Mouse (Mus musculus) stomach, postnatal 0 days (tissue): Measurements from ENCODE around the gene Farp1.

Source experiments
- CTCF ChIP-seq: IDR thresholded peaks from 2 replicates; pipeline ENCODE4 v1.5.1; 2016; ENCODE audit warnings: antibody characterized with exemption, low read depth, mild to moderate bottlenecking, moderate library complexity
- EP300 ChIP-seq: optimal IDR thresholded peaks from 2 replicates; pipeline ENCODE3; 2016; ENCODE audit warnings: antibody characterized with exemption

DNA sequence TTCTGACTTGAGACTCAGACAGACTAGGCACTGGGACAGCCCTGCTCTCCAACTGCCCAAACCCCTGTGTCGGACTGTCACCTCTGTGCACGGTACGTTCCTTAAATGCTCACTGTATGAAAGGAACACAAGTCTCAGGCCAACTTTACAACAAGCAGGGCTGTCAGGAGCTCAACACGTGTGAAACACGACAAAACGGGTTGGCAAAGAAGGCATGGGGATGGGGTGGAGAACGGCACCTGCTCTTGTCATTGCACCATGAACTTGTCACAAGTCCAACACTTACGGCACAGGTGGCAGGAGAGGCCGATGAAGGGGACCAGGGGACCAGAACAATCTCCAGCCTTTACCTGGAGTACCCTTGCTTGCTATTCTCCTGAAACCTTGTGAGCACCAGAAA, 264.1 kb downstream of the Farp1 start:
- no peak for TF ChIP-seq EP300
- TF ChIP-seq CTCF: no peak
